Mouse (Mus musculus) CD8-positive naive resting alpha-beta T cell, adult 2 months (primary cell): ENCODE data around the gene Egln3.

Experiments
- DNase-seq, 2 experiments: peaks; one replicate each; pipeline ENCODE4 v3.0.0; 2022; ENCODE audit warnings: low read depth in 2 of 2, low spot score in 2 of 2

Egln3 gene

GRCm38 (mm10) chr12:54202765-54203655 is 650 bp downstream of the Egln3 start:
- DNase-seq = peak in 1 of 2 experiments; percentile 15

DNA sequence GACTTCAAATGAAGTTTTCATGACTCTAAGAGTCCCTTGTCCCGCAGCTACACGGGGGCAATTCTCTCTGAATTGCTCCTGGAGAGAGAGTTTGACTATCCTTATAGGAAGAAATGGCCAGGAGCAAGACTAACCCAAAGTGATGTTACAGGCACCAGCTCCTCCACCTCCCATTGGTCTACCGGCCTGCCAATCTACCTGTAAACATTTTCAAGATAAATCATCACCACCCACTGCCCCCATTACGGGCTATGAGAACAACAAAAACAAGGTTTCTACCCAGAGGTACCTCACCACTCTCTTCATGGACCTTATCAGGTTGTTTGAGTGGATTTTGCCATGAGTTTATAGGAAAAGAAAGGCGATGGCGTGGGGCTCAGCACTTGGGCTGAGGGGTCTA is 1.4 kb downstream of the Egln3 start:
- no peak for DNase-seq

DNA sequence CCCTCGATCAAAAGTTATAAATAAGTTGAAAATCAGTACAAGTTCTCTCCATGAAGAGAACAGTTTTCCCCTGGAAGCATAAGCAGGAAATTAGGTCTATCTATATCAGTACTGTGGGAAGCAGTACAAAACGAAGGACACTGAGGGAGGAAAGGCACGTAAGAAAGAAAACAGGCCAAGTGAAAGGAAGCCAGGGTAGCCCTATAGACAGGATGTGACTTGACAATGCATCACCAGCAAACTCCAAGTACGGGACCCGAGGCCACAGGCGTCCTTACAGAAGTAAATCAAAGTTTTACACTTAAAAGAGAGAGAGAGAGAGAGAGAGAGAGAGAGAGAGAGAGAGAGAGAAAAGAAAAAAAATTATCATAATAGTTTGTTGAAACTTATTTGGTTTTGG is 2.8 kb downstream of the Egln3 start:
- DNase-seq = no peak

DNA sequence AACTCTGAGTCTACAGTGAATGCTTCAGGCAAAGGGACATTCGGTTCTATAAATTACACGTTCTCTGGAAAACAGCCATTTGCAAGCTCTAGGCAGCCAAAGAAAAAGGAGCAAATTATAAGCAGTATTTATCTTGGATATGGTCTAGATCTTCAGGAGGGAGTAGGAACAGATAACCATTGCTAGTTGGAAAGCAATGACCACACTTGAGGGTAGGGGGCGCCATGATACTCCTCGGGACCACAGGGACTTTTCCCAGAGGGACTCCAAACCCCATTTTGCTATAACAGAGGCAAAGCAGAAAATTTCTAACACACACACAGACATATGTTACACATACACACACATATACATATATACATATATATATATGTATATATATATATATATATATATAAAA is 3.5 kb downstream of the Egln3 start:
- no peak for DNase-seq

- no peak for DNase-seq
These were observed 5.3 kb downstream of the Egln3 start for GRCm38 (mm10) chr12:54198282-54198918.

DNA sequence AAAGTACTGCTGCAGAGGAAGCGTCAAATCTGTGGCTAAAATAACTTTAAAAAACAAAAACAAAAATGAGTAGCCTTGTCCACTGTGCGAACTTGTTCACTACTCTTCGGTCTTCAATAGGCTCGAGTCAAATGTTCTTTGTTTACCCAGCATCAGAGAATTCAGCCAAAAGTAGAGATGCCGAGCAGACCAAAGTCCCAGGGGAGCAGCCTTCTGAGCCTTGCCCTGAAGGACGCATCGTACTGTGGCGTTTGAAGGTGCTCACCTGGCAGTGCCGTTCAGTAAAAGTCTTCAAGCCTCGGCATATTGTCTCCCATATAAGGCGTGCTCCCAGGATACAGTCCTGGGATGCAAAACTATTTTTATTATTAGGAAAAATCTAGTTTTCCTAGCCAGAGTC is 5.8 kb downstream of the Egln3 start:
- no peak for DNase-seq

- DNase-seq = no peak
These were observed 6.3 kb downstream of the Egln3 start for GRCm38 (mm10) chr12:54197301-54197782.

DNA sequence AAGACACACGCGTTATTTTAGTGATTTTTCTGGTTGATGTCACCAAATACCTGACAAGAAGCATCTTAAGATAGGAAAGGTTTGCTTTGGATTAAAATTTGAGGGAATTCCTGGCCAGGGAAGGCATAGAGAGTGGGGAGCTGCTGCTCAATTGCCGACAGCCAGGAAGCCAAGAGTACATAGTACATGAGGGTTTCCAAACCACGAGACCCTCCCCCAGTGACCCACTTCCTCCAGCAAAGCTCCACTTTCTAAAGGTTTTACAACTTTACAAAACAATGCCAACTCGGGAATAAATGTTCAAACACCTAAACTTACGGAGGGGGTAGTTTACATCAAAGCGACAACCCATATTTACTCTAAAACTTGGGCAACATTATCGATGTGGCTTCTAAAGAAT is 6.8 kb downstream of the Egln3 start:
- DNase-seq = no peak

- no peak for DNase-seq
These were observed 9.5 kb downstream of the Egln3 start for GRCm38 (mm10) chr12:54194159-54194558.

GRCm38 (mm10) chr12:54192305-54192661 is 11.4 kb downstream of the Egln3 start:
- no peak for DNase-seq

DNA sequence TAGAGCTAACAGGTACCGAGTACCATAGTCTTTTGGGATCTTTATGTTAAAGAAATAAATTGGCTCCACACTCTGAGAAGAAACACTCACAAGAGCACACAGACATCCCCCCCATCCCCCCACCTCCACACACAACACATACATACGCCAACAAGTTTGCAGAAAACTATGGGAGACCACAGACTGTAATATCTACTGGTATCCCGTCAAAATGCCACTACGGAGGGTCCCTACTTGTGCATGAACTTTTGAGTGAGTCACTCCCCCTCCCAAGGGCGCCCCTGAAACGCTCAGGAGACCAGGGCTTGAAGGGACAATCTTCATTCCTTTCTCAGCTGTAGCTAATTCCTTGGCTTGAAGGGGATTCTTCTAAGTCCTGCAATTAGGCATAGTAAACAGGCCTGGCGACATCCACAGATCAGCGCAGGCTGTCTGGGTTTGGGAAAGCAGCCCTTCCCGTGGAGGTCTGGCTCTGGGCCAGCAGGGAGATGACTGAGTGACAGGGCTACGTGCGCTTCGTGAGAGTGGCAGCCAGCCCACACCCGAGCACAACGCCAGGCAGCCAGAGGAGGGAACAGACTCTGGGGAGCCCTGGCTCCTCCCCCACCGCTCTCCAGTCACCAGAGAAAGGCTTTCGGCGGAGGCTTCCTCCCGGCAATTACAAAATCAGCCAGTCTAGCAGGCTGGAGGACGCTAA is 11.9 kb downstream of the Egln3 start:
- peak in 1 of 2 experiments; percentile 24 for DNase-seq

- no peak for DNase-seq
These were observed 12.5 kb downstream of the Egln3 start for GRCm38 (mm10) chr12:54191181-54191580.

GRCm38 (mm10) chr12:54187812-54188600 is 15.7 kb downstream of the Egln3 start:
- no peak for DNase-seq

- DNase-seq = no peak
These were observed 16.6 kb downstream of the Egln3 start for GRCm38 (mm10) chr12:54186926-54187623.

DNA sequence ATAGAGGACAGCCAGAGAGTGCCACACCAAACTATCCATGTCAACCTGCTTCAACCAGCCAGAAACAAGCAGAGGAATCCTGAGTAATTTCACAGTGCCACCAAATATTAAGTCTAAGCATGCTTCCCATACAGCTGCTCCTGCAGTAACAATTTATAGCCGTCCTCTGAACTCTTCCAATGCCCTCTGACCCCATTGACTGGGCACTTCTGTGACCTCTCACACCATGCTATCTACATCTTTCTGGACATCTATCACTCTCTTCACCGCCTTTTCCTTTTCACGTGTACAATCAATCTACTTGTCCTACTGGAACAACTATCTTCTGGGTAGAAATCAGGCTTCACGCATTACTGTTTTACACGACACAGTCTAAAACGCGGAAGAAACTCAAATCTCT is 19.4 kb downstream of the Egln3 start:
- DNase-seq = no peak

DNA sequence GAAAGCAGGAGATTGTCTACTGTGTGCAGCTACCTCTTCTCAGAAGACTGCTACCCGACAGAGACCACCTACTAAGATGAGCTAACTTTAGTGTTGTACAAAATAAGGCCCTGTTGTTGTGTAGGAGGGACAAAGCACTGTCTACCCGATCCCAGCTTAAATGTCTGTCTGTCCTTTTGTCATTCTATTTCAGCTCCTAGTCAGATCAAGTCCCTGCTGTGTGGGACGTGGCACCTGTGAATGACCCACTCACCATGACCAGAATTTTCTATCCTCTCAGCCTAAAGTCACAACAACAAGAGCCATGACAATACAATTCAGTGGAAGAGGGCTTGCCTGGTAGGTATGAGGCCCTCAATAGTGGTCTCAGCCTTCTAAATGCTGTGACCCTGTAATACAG is 25.3 kb downstream of the Egln3 start:
- DNase-seq = no peak

DNA sequence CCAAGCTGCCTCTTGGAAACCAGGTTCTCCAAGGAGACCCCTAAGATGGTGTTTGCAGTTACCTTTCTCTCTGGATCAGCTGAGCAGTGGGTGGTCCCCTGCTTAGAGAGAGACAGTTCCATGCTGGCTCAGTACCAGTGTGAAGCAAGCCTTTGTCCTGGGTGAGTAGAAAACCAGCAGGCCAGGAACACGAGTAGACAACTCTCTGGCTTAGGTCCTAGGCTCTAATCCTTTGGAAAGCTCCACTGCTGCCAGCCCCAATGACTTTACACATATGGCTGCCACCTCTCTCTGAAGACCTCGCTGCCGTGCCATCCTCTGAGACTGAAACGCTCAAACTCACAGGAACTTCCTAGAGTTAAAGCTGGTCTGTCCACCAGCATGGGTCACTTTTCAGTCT is 34.9 kb downstream of the Egln3 start:
- no peak for DNase-seq

- no peak for DNase-seq
These were observed 35.9 kb downstream of the Egln3 start for GRCm38 (mm10) chr12:54167737-54168136.

DNA sequence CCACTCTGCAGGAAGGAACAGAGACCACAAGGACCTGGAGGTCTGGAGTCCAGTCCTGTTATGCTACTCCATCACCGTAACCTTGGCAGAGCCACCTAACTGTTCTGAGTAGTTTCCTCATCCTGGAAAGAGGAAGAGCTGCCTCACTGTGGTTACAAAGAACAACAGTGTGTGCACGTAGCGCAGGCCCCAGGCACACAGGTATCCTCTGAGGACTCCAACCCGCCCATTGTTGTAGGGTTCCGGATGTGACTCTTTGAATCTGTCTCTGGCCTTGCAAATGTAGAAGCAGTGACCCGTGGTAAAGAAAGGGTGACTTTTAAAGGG is 39.0 kb downstream of the Egln3 start:
- DNase-seq = no peak

- DNase-seq = no peak
These were observed 39.5 kb downstream of the Egln3 start for GRCm38 (mm10) chr12:54164040-54164723.
